Mouse (Mus musculus): ENCODE measurements at regions not wholly inside any gene's neighbourhood (a gene's known extent, or its start where the extent isn't known, plus 50 kb on each side); places are given as distances from the start of the nearest gene placed in this dataset.

GRCm38 (mm10) chr6:133904501-133904900 lies 50.9 kb upstream of the Kap start:
- CTCF ChIA-PET = interaction anchor here in 2 of 4 experiments (0.7 to 1.2 kb wide), 4 partner anchors 15 to 484 kb away, joined by 3 to 4 read pairs (median 3); no protein-coding TSS in a partner anchor
- POLR2A ChIA-PET = no interaction called here

DNA sequence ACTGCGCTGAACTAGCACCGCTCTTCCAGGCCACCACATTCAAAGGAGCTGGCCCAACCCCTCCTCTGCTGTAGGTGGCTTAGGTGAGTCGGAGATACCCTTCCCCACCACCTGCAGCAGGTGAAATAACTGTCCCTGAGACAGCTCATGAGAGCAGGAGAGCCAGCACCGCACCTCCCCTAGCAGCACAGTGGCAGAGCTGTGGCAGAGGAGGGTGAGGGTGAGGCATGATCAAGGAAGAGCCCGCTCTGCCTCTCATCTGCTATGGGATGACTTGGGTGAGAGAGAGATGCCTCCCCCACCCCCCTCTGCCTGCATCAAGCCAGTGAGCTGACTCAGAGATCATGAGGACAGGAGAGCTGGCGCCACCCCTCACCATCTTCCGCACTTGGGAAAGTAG lies 81.1 kb upstream of the Kap start:
- ChIA-PET POLR2A (no interaction called here), CTCF (no interaction called here)

DNA sequence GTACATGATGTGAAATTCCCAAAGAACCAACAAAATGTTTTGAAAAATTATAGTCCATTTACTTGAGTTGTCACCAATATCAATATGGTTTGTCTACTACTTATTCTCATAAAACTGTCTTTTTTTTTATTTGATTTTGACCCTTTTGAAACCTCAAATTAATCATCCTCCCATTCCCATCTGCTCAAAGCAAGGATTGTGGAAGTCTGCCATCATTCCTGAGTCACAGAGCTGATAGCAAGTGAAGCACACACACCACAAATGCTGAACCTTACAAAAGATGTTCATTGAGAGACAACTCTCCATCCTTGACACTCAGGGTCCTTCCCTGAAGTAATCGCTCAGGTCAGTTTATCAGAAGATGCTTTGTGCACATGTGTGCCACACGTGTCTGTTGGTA lies 82.1 kb upstream of the Kap start:
- ChIA-PET POLR2A (no interaction called here), CTCF (interaction anchor here in 1 of 4 experiments (0.6 kb wide), 1 partner anchor 27 kb away, joined by 3 read pairs; no protein-coding TSS in a partner anchor)

DNA sequence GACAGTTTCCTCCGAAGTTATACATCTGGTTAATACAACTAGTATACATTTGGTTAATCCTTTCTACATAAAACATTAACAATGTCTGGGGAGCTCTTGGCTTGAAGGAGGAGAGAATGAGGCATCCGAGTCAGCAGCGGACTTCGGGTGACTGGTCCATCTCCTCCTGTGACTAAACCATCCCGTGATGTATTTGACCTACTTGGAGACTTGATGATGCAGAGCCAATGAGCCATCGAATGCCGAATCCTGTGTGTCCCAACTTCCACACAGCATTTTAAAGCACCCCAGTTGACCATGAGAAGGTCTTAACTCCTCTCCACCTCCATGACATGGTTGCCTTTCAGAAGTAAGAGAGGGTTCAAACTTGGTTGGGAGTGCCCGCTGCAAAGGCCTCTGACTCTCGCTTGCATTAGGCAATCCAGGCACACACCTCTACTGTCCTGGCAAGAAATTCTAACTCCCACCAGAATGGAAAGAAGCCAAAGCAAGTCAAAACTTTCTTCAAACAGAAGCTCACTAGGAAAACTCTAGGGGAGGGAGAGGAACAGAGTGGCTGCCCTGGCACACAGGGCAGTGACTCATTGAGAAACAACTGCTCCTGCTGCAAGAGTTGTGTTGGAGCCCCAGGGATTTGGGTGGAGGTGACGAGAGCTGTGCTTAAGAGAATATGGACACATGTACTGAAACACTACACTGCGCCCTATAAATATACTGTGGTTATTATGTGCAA lies 75.4 kb upstream of the Etv6 start:
- ChIA-PET CTCF (no interaction called here), POLR2A (interaction anchor here in 1 of 4 experiments (0.9 kb wide), 1 partner anchor 157 kb away, joined by 3 read pairs; no protein-coding TSS in a partner anchor)

GRCm38 (mm10) chr6:133960713-133961112 lies 74.8 kb upstream of the Etv6 start:
- ChIA-PET CTCF (no interaction called here), POLR2A (interaction anchor here in 1 of 4 experiments (0.9 to 3.0 kb wide), 2 partner anchors 74 to 156 kb away, joined by 3 to 15 read pairs; partner anchors contain the start of gene Etv6)

DNA sequence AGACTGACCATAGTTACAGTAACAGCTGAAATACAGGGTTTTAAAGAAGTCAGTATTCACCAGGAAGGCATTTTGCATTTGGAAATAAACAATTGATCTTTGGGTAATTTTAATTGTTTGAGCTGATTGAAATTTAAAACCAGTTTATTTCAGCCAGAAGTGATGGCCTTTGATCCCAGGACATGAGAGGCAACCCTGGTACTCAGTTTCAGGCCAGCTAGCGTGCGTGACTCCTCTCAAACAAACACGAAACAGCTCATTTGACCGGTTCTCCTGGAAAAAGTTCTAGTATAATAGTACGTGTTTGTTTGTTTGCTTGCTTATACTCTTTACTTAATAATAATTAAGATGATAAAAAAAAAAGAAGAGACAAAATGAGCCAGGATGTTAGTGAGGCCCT lies 72.9 kb upstream of the Etv6 start:
- ChIA-PET CTCF (interaction anchor here in 3 of 4 experiments (0.5 to 2.3 kb wide), 4 partner anchors 286 to 440 kb away, joined by 3 to 7 read pairs (median 6); partner anchors contain the start of gene Bcl2l14 (in 1 of the 3)), POLR2A (interaction anchor here in 3 of 4 experiments (0.6 to 3.0 kb wide), 18 partner anchors 9 to 440 kb away, joined by 3 to 15 read pairs (median 3); partner anchors contain the start of gene Etv6 (in 1 of the 3))

DNA sequence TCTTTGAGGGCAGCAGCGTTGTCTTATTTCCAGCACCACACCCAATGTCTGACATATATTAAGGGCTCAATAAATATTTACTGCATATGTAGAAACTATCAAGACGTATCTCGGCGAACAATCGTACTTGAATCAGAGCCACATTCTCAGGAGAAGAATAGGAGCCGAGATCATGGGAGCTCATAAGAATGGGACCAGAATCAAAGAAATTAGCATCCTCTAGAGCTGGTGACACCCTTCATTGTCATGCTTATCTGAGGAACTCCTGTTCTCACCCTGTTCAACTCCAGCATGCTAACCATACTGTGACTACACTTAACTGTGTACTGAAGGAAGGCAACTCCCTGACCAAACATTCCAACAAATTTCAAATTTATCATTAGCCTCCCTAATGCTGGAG lies 72.2 kb upstream of the Etv6 start:
- ChIA-PET CTCF (interaction anchor here in 3 of 4 experiments (0.5 to 2.3 kb wide), 5 partner anchors 78 to 440 kb away, joined by 3 to 7 read pairs (median 5); partner anchors contain the start of gene Bcl2l14 (in 1 of the 3)), POLR2A (interaction anchor here in 3 of 4 experiments (0.6 to 3.0 kb wide), 18 partner anchors 9 to 440 kb away, joined by 3 to 15 read pairs (median 3); partner anchors contain the start of gene Etv6 (in 1 of the 3))

DNA sequence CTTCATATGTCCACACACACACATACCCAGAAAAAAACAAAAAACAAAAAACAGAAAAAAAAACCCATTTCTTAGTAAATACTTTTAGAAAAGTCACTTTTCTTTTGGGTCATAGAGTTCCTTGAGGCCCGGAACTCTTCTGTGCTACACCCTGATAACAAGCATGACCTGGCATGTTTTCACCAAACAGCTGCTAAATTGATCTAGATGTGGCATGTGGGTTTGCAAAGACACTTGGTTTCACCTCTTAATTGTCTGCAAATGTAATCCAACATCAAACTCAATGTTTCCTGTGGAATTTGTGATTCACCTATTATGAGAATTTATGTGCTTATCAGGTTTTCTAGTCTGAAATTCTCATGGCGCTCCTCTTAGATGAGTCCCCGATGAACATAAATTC lies 68.2 kb upstream of the Etv6 start:
- POLR2A ChIA-PET = no interaction called here

GRCm38 (mm10) chr6:133972054-133972705 lies 63.3 kb upstream of the Etv6 start:
- ChIA-PET CTCF (interaction anchor here in 1 of 4 experiments (0.5 kb wide), 1 partner anchor 649 kb away, joined by 3 read pairs; no protein-coding TSS in a partner anchor), POLR2A (interaction anchor here in 3 of 4 experiments (0.8 to 1.5 kb wide), 5 partner anchors 9 to 325 kb away, joined by 3 to 6 read pairs (median 3); partner anchors contain the start of gene Etv6 (in 1 of the 3))

More for the DNA sequence above, 68.2 kb upstream of the Etv6 start:
- CTCF ChIA-PET = no interaction called here

GRCm38 (mm10) chr6:133973205-133973838 lies 62.2 kb upstream of the Etv6 start:
- CTCF ChIA-PET = no interaction called here

GRCm38 (mm10) chr6:133975951-133976350 lies 59.5 kb upstream of the Etv6 start:
- ChIA-PET POLR2A (no interaction called here), CTCF (no interaction called here)

More at GRCm38 (mm10) chr6:133973205-133973838, 62.2 kb upstream of the Etv6 start:
- POLR2A ChIA-PET = no interaction called here

DNA sequence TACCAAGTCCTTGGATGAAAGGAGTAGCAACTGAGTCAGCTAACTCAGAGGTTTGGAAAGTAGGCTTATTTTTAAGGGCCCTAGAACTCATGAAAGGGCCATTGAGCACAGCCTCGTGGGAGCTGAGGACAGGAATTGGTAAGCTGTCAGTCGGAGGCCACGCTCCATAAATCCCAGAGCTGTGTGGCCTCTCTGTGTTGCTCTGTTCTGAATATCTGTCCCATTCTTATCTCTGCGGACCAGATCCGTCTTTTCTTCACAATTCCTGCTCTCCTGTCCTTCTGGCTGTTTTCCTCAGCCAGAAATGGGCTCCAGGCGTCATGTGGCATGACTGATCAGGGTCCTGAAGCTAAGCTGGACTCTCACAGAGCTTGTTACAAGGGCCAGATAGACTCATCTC lies 58.6 kb upstream of the Etv6 start:
- POLR2A ChIA-PET = interaction anchor here in 1 of 4 experiments (0.8 kb wide), 1 partner anchor 285 kb away, joined by 3 read pairs; no protein-coding TSS in a partner anchor
- CTCF ChIA-PET = interaction anchor here in 1 of 4 experiments (0.5 kb wide), 1 partner anchor 1020 kb away, joined by 3 read pairs; no protein-coding TSS in a partner anchor

DNA sequence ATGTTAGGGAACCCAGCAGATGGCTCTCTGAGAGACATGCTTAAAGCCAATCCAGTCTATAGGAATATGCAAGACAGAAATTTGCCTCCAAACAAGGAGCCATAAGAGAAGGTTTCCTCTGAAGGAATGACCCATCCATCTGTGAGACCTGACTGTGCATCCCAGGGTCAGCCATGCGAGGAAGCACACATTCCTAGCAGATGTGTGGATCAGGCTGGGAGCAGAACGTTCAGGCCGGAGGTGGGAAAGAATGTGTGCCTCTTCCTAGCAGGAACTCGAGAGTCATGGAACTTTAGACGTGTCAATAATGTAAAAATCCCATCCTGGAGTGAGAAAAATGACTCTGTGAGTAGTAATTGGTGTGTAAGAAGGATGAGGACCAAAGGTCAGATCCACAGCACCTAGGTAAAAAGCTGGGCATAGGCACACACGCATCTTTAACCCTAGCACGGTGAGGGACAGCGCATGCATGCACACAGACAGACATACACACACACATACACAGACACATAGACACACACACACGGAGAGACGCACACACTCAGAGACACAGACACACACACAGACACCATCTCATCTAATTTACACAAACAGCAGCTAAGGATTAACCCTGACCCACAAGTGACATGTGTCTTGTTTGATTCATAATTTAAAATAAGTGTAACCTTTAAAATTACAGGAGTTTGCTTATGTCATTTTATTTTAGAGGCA lies 51.5 kb upstream of the Etv6 start:
- ChIA-PET CTCF (no interaction called here), POLR2A (interaction anchor here in 2 of 4 experiments (0.7 to 1.7 kb wide), 3 partner anchors 53 to 287 kb away, joined by 3 to 5 read pairs (median 3); no protein-coding TSS in a partner anchor)

DNA sequence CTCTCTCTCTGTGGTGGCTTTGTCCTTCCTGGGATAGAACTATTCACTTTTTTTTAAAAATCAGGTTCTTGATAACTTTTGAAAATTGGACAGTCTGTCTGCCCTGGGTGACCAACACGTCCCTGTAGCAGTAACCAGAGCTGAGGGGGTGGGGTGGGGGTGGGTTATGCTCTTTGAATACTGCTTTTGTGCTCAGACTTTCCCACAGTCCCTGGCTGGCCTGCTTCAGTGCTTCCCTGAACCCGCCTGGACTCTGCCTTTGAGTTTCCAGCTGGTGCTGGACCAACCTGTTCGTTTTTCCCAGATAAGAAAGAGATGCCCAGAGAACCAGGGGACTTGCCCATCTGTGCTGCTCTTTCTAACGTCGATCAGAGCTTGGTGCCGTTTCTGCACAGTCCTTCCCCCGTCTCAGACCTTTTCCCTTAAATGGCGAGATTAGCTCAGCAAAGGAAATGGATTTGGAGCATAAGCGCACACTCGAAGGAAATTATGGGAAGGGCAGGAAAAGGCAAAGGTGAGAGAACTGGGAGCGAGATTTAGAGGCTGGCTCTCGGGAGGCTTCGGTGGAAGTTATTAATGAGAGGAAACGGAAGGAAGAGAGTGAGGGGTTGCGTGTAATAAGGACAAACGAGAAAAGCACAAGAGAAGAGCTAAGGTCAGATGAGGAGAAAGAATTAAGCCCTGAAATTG lies 50.7 kb upstream of the Etv6 start:
- ChIA-PET CTCF (no interaction called here), POLR2A (interaction anchor here in 3 of 4 experiments (0.6 to 1.7 kb wide), 4 partner anchors 12 to 286 kb away, joined by 3 to 5 read pairs (median 3); no protein-coding TSS in a partner anchor)

All from embryonic stem cell, embryonic (primary cell).